Mouse (Mus musculus): ENCODE results near the gene Thpo.

DNA sequence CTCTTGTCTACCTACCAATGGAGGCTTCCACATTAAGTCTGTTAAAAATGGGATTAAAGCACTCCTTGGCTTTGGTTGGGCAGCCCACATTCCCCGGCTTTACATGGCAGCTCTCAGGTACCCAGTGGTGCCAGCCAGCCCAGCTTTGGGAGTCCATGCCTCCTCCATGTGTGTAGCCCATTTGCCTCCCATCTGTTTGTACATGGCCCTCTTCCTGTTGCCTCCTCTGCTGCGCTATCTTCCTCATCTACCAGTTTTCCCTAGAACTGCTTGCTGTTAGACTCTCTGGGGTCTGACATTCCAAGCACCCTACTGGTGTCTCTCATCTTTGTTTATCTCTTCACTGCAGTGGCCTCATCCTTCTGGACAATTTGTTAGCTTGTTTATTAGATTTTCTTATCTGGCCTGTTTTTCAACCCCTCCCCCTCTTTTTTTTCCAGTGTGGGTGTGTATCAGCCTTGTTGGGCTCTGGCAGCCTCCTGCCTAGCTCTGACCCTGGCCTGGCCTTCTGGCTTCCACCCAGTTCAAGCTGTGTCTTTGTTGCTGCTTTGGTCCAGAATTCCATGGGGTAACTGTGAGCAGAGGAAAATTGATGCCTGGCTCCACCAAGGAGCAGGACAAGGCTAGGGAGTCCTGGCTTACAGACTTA lies 27.8 kb downstream of the Thpo start:
- no peak for TF ChIP-seq MXI1 (IDR thresholded peaks at IDR 0.05; ENCODE audit: low read depth, low read length)
- no peak for TF ChIP-seq TCF12 (IDR thresholded peaks at IDR 0.05; ENCODE audit: low read depth, low read length)
